Mouse (Mus musculus): ENCODE measurements around the gene Map4k3. TPM values are rescaled to one million over a fixed set of nuclear protein-coding genes. Genes with fewer than 3 reads are reported as not detected.
"Not testable (repeated sequence)": the region's sequence is repeated elsewhere in the genome, so short reads cannot be mapped to it uniquely, and the experiment has no call there.

Gene Map4k3
- total RNA-seq, 2 experiments from 2014 or later = 1.6 to 3.3 TPM

- no peak for ATAC-seq (replicated peaks; ENCODE audit: low FRiP score, low TSS enrichment, poor library complexity, severe bottlenecking)
Observed at GRCm38 (mm10) chr17:80732256-80732655, 4.0 kb upstream of the Map4k3 start.

- ATAC-seq (replicated peaks; ENCODE audit: low FRiP score, low TSS enrichment, poor library complexity, severe bottlenecking) = not testable (repeated sequence)
Observed at GRCm38 (mm10) chr17:80730283-80730682, 2.0 kb upstream of the Map4k3 start.

- peak; percentile 51 for ATAC-seq (replicated peaks; ENCODE audit: low FRiP score, low TSS enrichment, poor library complexity, severe bottlenecking)
Observed at GRCm38 (mm10) chr17:80729825-80730224, 1.5 kb upstream of the Map4k3 start.

- no peak for ATAC-seq (replicated peaks; ENCODE audit: low FRiP score, low TSS enrichment, poor library complexity, severe bottlenecking)
Observed at GRCm38 (mm10) chr17:80729080-80729749, 930 bp upstream of the Map4k3 start.

GRCm38 (mm10) chr17:80727341-80727951 is 839 bp downstream of the Map4k3 start:
- ATAC-seq (replicated peaks; ENCODE audit: low FRiP score, low TSS enrichment, poor library complexity, severe bottlenecking) = peak; percentile 29; the same call in 1 of the 2 replicates

- ATAC-seq (replicated peaks; ENCODE audit: low FRiP score, low TSS enrichment, poor library complexity, severe bottlenecking) = no peak
Observed at GRCm38 (mm10) chr17:80726821-80727220, 1.5 kb downstream of the Map4k3 start.

- no peak for ATAC-seq (replicated peaks; ENCODE audit: low FRiP score, low TSS enrichment, poor library complexity, severe bottlenecking)
Observed at GRCm38 (mm10) chr17:80723092-80723491, 5.2 kb downstream of the Map4k3 start.

- no peak for ATAC-seq (replicated peaks; ENCODE audit: low FRiP score, low TSS enrichment, poor library complexity, severe bottlenecking)
Observed at GRCm38 (mm10) chr17:80721670-80722069, 6.6 kb downstream of the Map4k3 start.

- no peak for ATAC-seq (replicated peaks; ENCODE audit: low FRiP score, low TSS enrichment, poor library complexity, severe bottlenecking)
Observed at GRCm38 (mm10) chr17:80719309-80719708, 9.0 kb downstream of the Map4k3 start.

- no peak for ATAC-seq (replicated peaks; ENCODE audit: low FRiP score, low TSS enrichment, poor library complexity, severe bottlenecking)
Observed at GRCm38 (mm10) chr17:80718243-80718642, 10.0 kb downstream of the Map4k3 start.

GRCm38 (mm10) chr17:80713588-80713987 is 14.7 kb downstream of the Map4k3 start:
- no peak for ATAC-seq (replicated peaks; ENCODE audit: low FRiP score, low TSS enrichment, poor library complexity, severe bottlenecking)

- ATAC-seq (replicated peaks; ENCODE audit: low FRiP score, low TSS enrichment, poor library complexity, severe bottlenecking) = no peak
Observed at GRCm38 (mm10) chr17:80709921-80710838, 18.1 kb downstream of the Map4k3 start.

GRCm38 (mm10) chr17:80708803-80709202 is 19.5 kb downstream of the Map4k3 start:
- ATAC-seq (replicated peaks; ENCODE audit: low FRiP score, low TSS enrichment, poor library complexity, severe bottlenecking) = no peak

GRCm38 (mm10) chr17:80707176-80707575 is 21.1 kb downstream of the Map4k3 start:
- no peak for ATAC-seq (replicated peaks; ENCODE audit: low FRiP score, low TSS enrichment, poor library complexity, severe bottlenecking)

- no peak for ATAC-seq (replicated peaks; ENCODE audit: low FRiP score, low TSS enrichment, poor library complexity, severe bottlenecking)
Observed at GRCm38 (mm10) chr17:80706608-80707007, 21.7 kb downstream of the Map4k3 start.

- no peak for ATAC-seq (replicated peaks; ENCODE audit: low FRiP score, low TSS enrichment, poor library complexity, severe bottlenecking)
Observed at GRCm38 (mm10) chr17:80701687-80702086, 26.6 kb downstream of the Map4k3 start.

- no peak for ATAC-seq (replicated peaks; ENCODE audit: low FRiP score, low TSS enrichment, poor library complexity, severe bottlenecking)
Observed at GRCm38 (mm10) chr17:80698930-80699329, 29.4 kb downstream of the Map4k3 start.

GRCm38 (mm10) chr17:80698191-80698901 is 29.9 kb downstream of the Map4k3 start:
- ATAC-seq (replicated peaks; ENCODE audit: low FRiP score, low TSS enrichment, poor library complexity, severe bottlenecking) = no peak

- ATAC-seq (replicated peaks; ENCODE audit: low FRiP score, low TSS enrichment, poor library complexity, severe bottlenecking) = no peak
Observed at GRCm38 (mm10) chr17:80696956-80697355, 31.3 kb downstream of the Map4k3 start.

GRCm38 (mm10) chr17:80696210-80696609 is 32.1 kb downstream of the Map4k3 start:
- ATAC-seq (replicated peaks; ENCODE audit: low FRiP score, low TSS enrichment, poor library complexity, severe bottlenecking) = no peak
